Mouse (Mus musculus) CH12.LX (cell line): Measurements from ENCODE around the gene Vdac1. TPM values are rescaled to one million over a fixed set of nuclear protein-coding genes. Genes with fewer than 3 reads are reported as not detected.

Experiments
- DNase-seq: peaks from one replicate; pipeline ENCODE4 v3.0.0-alpha.2; 2013; ENCODE audit errors: extremely low read depth
- H3K27ac ChIP-seq: 2 replicates; pipeline ENCODE4 v1.5.1; 2012; ENCODE audit warnings: low read depth, mild to moderate bottlenecking, control low read depth, moderate library complexity; ENCODE audit not compliant: insufficient read depth
- H3K27me3 ChIP-seq: replicated peaks from 2 replicates; pipeline ENCODE3; 2012; ENCODE audit warnings: inconsistent platforms
- H3K36me3 ChIP-seq, 2 experiments: replicated peaks in 1 of 2; 2 replicates each; pipeline versions ENCODE3 to v1.6.1; 2012; ENCODE audit warnings: inconsistent platforms in 1 of 2, low read length in 1 of 2, mild to moderate bottlenecking in 1 of 2, mixed read lengths in 1 of 2, moderate library complexity in 1 of 2; ENCODE audit not compliant: control insufficient read depth in 1 of 2, insufficient read depth in 1 of 2
- H3K4me1 ChIP-seq, 2 experiments: 2 replicates each; pipeline ENCODE4 v1.6.1; 2012; ENCODE audit warnings: inconsistent platforms in 1 of 2, moderate library complexity in 1 of 2; ENCODE audit not compliant: insufficient read depth in 2 of 2, control insufficient read depth in 1 of 2
- H3K4me2 ChIP-seq: 2 replicates; pipeline ENCODE4 v1.6.1; 2012; ENCODE audit warnings: low read depth, mild to moderate bottlenecking, control low read depth; ENCODE audit not compliant: poor library complexity, insufficient read depth, severe bottlenecking
- H3K4me3 ChIP-seq, 3 experiments: fragments of 150-350 bp in 1 of 3; sonication (generic) in 1 of 3; replicated peaks in 1 of 3; 2 replicates each; pipeline versions ENCODE3 to v1.5.1; 2011 to 2012; ENCODE audit warnings: low read depth in 2 of 3, low read length in 2 of 3, mild to moderate bottlenecking in 2 of 3, moderate library complexity in 2 of 3, control low read depth in 1 of 3, improper control_type of control experiment in 1 of 3, inconsistent platforms in 1 of 3, mixed read lengths in 1 of 3; ENCODE audit not compliant: poor library complexity in 1 of 3
- H3K79me2 ChIP-seq: replicated peaks from 2 replicates; pipeline ENCODE4 v1.6.1; 2012; ENCODE audit warnings: mild to moderate bottlenecking, moderate library complexity; ENCODE audit not compliant: control insufficient read depth, poor library complexity, insufficient read depth, severe bottlenecking; ENCODE audit errors: extremely low read depth
- H3K9ac ChIP-seq: 2 replicates; pipeline ENCODE4 v1.6.1; 2012; ENCODE audit warnings: low read depth, mild to moderate bottlenecking, control low read depth, moderate library complexity; ENCODE audit not compliant: insufficient read depth
- H3K9me3 ChIP-seq: replicated peaks from 2 replicates; pipeline ENCODE3; 2012; ENCODE audit warnings: low read length, inconsistent platforms, mixed read lengths
- BHLHE40 ChIP-seq: IDR thresholded peaks from 2 replicates; pipeline ENCODE4 v1.6.1; 2011; ENCODE audit warnings: mild to moderate bottlenecking, low read depth, low read length, improper control_type of control experiment
- CHD2 ChIP-seq: IDR thresholded peaks from 2 replicates; pipeline ENCODE4 v1.6.1; 2011; ENCODE audit warnings: low read length, improper control_type of control experiment
- CTCF ChIP-seq, 2 experiments: IDR thresholded peaks in 1 of 2; conservative IDR thresholded peaks in 1 of 2; 2 replicates each; pipeline ENCODE4 v1.5.1; 2011 to 2012; ENCODE audit warnings: low read depth in 2 of 2, low read length in 2 of 2, improper control_type of control experiment in 1 of 2, inconsistent platforms in 1 of 2, mild to moderate bottlenecking in 1 of 2, moderate library complexity in 1 of 2
- E2F4 ChIP-seq: IDR thresholded peaks from 2 replicates; pipeline ENCODE4 v1.6.1; 2011; ENCODE audit warnings: low read depth, low read length, improper control_type of control experiment; ENCODE audit not compliant: insufficient replicate concordance
- ELF1 ChIP-seq: IDR thresholded peaks from 2 replicates; pipeline ENCODE4 v1.6.1; 2014; ENCODE audit warnings: low read depth, mild to moderate bottlenecking, inconsistent platforms, low read length, improper control_type of control experiment
- EP300 ChIP-seq: IDR thresholded peaks from 2 replicates; pipeline ENCODE4 v1.6.1; 2011; ENCODE audit warnings: low read length, improper control_type of control experiment
- ETS1 ChIP-seq: conservative IDR thresholded peaks from 2 replicates; pipeline ENCODE4 v1.6.1; 2012; ENCODE audit warnings: low read depth, mild to moderate bottlenecking, inconsistent platforms, low read length, improper control_type of control experiment, moderate library complexity
- IRF4 ChIP-seq: IDR thresholded peaks from 2 replicates; pipeline ENCODE4 v1.6.1; 2014; ENCODE audit warnings: low read depth, mild to moderate bottlenecking, inconsistent platforms, low read length, improper control_type of control experiment
- JUN ChIP-seq: IDR thresholded peaks from 2 replicates; pipeline ENCODE4 v1.6.1; 2011; ENCODE audit warnings: low read depth, mild to moderate bottlenecking, low read length, improper control_type of control experiment, moderate library complexity; ENCODE audit not compliant: insufficient read depth
- MAX ChIP-seq: IDR thresholded peaks from 2 replicates; pipeline ENCODE4 v1.6.1; 2011; ENCODE audit warnings: low read length, improper control_type of control experiment
- MEF2A ChIP-seq: IDR thresholded peaks from 2 replicates; pipeline ENCODE4 v1.6.1; 2014; ENCODE audit warnings: low read depth, mild to moderate bottlenecking, inconsistent platforms, low read length, improper control_type of control experiment, borderline replicate concordance
- MXI1 ChIP-seq: IDR thresholded peaks from 2 replicates; pipeline ENCODE4 v1.6.1; 2011; ENCODE audit warnings: mild to moderate bottlenecking, low read depth, low read length, improper control_type of control experiment
- MYC ChIP-seq: IDR thresholded peaks from 2 replicates; pipeline ENCODE4 v1.6.1; 2011; ENCODE audit warnings: low read depth, mild to moderate bottlenecking, improper control_type of control experiment, low read length
- NELFE ChIP-seq: IDR thresholded peaks from 2 replicates; pipeline ENCODE4 v1.6.1; 2011; ENCODE audit warnings: low read depth, low read length, improper control_type of control experiment
- PAX5 ChIP-seq: IDR thresholded peaks from 2 replicates; pipeline ENCODE4 v1.6.1; 2012; ENCODE audit warnings: low read length, inconsistent platforms, mixed read lengths
- POLR2A ChIP-seq: IDR thresholded peaks from 2 replicates; pipeline ENCODE4 v1.6.1; 2011; ENCODE audit warnings: low read depth, mild to moderate bottlenecking, improper control_type of control experiment, low read length
- SMC3 ChIP-seq: IDR thresholded peaks from 2 replicates; pipeline ENCODE4 v1.6.1; 2011; ENCODE audit warnings: low read depth, low read length, improper control_type of control experiment
- TCF12 ChIP-seq: IDR thresholded peaks from 2 replicates; pipeline ENCODE4 v1.6.1; 2014; ENCODE audit warnings: low read depth, mild to moderate bottlenecking, inconsistent platforms, low read length, improper control_type of control experiment
- USF1 ChIP-seq: IDR thresholded peaks from 2 replicates; pipeline ENCODE4 v1.6.1; 2014; ENCODE audit warnings: low read depth, mild to moderate bottlenecking, inconsistent platforms, low read length, improper control_type of control experiment
- ZC3H11A ChIP-seq: IDR thresholded peaks from 2 replicates; pipeline ENCODE4 v1.6.1; 2012; ENCODE audit warnings: low read depth, mild to moderate bottlenecking, inconsistent platforms, low read length, improper control_type of control experiment
- dilution Hi-C: fragments of 300-500 bp; cut with MboI; formaldehyde crosslinking; loops from 2 replicates; pipeline ENCODE4 v1.14.3; 2020; ENCODE audit warnings: low sequenced_read_pairs; ENCODE audit not compliant: extremely low pct_unique_long_range_greater_than_20kb, extremely low pct_ligation_motif_present
- in situ Hi-C: fragments of 300-500 bp; cut with MboI; formaldehyde crosslinking; loops from 3 replicates; pipeline ENCODE4 v1.14.3; 2019; ENCODE audit warnings: low sequenced_read_pairs, low pct_ligation_motif_present, low pct_unique_long_range_greater_than_20kb, mixed read lengths
- polyA plus RNA-seq: library from polyadenylated mRNA; unstranded; fragments of >175 nt; gene quantifications from 2 replicates; pipeline ENCODE4 v1.2.1, GENCODE M21; 2012; ENCODE audit warnings: low read depth; ENCODE audit not compliant: insufficient read length
- total RNA-seq, 2 experiments: library from RNA; depleted of rRNA; stranded (reverse); fragments of 300-350 nt in 1 of 2; fragments of >200 nt in 1 of 2; gene quantifications; 2 replicates each; pipeline ENCODE4 v1.2.3; 2012 to 2014

Vdac1 gene
- total and polyA plus RNA-seq, 3 experiments, result 204 to 315 (median 289) TPM

GRCm38 (mm10) chr11:52370538-52370937 lies 9.9 kb downstream of the Vdac1 start:
- H3K4me1 ChIP-seq, result peaks cover 7 to 58% of the 10 kb centered on the region in 2 experiments
- no peak overlapping the region for H3K27ac ChIP-seq
- no peak overlapping the region for H3K9ac ChIP-seq
- peaks cover 0 to 57% of the 10 kb centered on the region in 2 experiments for H3K36me3 ChIP-seq
- in situ Hi-C loops (no loop called here), dilution Hi-C loops (no loop called here)
- no peak overlapping the region for H3K4me2 ChIP-seq
- H3K27me3 ChIP-seq, result no peaks in the 10 kb centered on the region
- H3K4me3 ChIP-seq, result no peak overlapping the region
- TF ChIP-seq TCF12, result no peak
- TF ChIP-seq MYC, result no peak
- no peak for TF ChIP-seq CHD2
- TF ChIP-seq USF1, result no peak
- no peak for TF ChIP-seq ZC3H11A
- no peak for TF ChIP-seq SMC3
- no peak for TF ChIP-seq ETS1
- TF ChIP-seq PAX5, result no peak
- TF ChIP-seq CTCF (conservative IDR thresholded peaks at IDR 0.05 in 1 of 2, IDR thresholded peaks at IDR 0.05 in 1 of 2; ENCODE audit: low read depth in 2 of 2, low read length in 2 of 2), result no peak
- no peak for TF ChIP-seq POLR2A
- no peak for TF ChIP-seq BHLHE40
- no peak for TF ChIP-seq E2F4
- TF ChIP-seq MAX, result no peak
- TF ChIP-seq MEF2A, result no peak
- TF ChIP-seq IRF4, result no peak
- no peak for TF ChIP-seq EP300
- TF ChIP-seq NELFE, result no peak
- DNase-seq, result no peak
- H3K79me2 ChIP-seq, result peaks cover 60% of the 10 kb centered on the region
- H3K9me3 ChIP-seq, result no peaks in the 10 kb centered on the region

DNA sequence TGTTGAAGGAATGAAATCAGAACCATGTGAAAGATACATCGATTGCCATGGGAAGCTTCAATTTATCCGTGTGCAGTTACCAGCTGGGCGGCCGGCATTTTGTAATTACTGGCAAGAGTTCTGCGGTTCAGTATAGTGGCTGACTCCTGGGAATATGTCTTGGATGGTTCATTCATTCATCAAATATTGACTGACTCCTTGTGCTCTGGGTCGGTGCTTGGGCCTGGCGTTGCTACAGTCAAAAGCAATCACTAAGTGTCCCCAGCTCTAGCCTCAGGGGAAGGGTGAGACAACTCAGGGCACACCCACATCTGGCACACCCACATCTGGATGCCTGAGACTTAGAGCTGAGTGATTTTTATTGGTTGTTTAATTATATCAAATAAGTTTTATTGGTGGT lies 13.2 kb downstream of the Vdac1 start:
- Histone ChIP-seq H3K9ac (no peak overlapping the region), H3K4me2 (no peak overlapping the region), H3K36me3 (peaks cover 12 to 72% of the 10 kb centered on the region in 2 experiments), H3K4me3 (no peak overlapping the region), H3K27ac (no peak overlapping the region), H3K79me2 (peaks cover 39% of the 10 kb centered on the region), H3K9me3 (no peaks in the 10 kb centered on the region), H3K27me3 (no peaks in the 10 kb centered on the region), H3K4me1 (peaks cover 5 to 27% of the 10 kb centered on the region in 2 experiments)
- in situ Hi-C loops (no loop called here), dilution Hi-C loops (no loop called here)
- DNase-seq, result no peak
- TF ChIP-seq MYC (no peak), JUN (no peak), USF1 (no peak), ELF1 (no peak), MXI1 (no peak)
